Mouse (Mus musculus): ENCODE measurements around the gene Hnrnpab.

- TF ChIP-seq POLR2A (IDR thresholded peaks at IDR 0.05; ENCODE audit: low read depth, low read length) (no peak), CTCF (IDR thresholded peaks at IDR 0.05; ENCODE audit: extremely low read depth, insufficient read depth, insufficient read length, insufficient replicate concordance) (no peak)
These were observed 54.6 kb downstream of the Hnrnpab start for GRCm38 (mm10) chr11:51552091-51552490.

Measured in spleen, adult 2 months (tissue).